Mouse (Mus musculus) cerebellum, adult 9-11 months (tissue): ENCODE results near the gene Nisch.

Experiments used
- DNase-seq: peaks from one replicate; pipeline ENCODE4 v3.0.0; 2022

Gene Nisch

GRCm38 (mm10) chr14:31129326-31130235 lies 87.2 kb downstream of the Nisch start:
- peak; percentile 65 for DNase-seq

- DNase-seq = peak; percentile 97
Observed at GRCm38 (mm10) chr14:31128826-31129219, 87.9 kb downstream of the Nisch start, which contains the start of gene Smim4. Smim4 (minus strand) TSS chr14:31128956.

- DNase-seq = no peak
Observed at GRCm38 (mm10) chr14:31128101-31128825, 88.5 kb downstream of the Nisch start.

- DNase-seq = no peak
Observed at GRCm38 (mm10) chr14:31126826-31127225, 89.9 kb downstream of the Nisch start.

- DNase-seq = no peak
Observed at GRCm38 (mm10) chr14:31125106-31126075, 91.4 kb downstream of the Nisch start.
